Mouse (Mus musculus) erythroblast, adult 5-6 weeks (primary cell): ENCODE results near the gene Rad54l2. TPM values are rescaled to one million over a fixed set of nuclear protein-coding genes. Genes with fewer than 3 reads are reported as not detected.

Experiments used
- ATAC-seq: replicated peaks from 2 replicates; pipeline ENCODE4 v1.8.0; 2016; ENCODE audit warnings: moderate number of reproducible peaks, mild to moderate bottlenecking, moderate TSS enrichment, inconsistent platforms; ENCODE audit not compliant: poor library complexity, low FRiP score, severe bottlenecking
- total RNA-seq, 2 experiments: library from RNA; stranded (forward) in 1 of 2; stranded (reverse) in 1 of 2; fragments of 150-400 nt in 1 of 2; fragments of 200-764, 138-1000 nt in 1 of 2; gene quantifications; 2 replicates each; pipeline versions ENCODE4 v1.2.3 to v1.2.4; 2015 to 2017; ENCODE audit warnings: low replicate concordance in 2 of 2

Gene Rad54l2
- total RNA-seq (2015; ENCODE audit: low replicate concordance): 2.1 and 4.4 TPM in 2 replicates
- 2.9 and 3.2 TPM in 2 replicates for total RNA-seq (2017; ENCODE audit: low replicate concordance)

DNA sequence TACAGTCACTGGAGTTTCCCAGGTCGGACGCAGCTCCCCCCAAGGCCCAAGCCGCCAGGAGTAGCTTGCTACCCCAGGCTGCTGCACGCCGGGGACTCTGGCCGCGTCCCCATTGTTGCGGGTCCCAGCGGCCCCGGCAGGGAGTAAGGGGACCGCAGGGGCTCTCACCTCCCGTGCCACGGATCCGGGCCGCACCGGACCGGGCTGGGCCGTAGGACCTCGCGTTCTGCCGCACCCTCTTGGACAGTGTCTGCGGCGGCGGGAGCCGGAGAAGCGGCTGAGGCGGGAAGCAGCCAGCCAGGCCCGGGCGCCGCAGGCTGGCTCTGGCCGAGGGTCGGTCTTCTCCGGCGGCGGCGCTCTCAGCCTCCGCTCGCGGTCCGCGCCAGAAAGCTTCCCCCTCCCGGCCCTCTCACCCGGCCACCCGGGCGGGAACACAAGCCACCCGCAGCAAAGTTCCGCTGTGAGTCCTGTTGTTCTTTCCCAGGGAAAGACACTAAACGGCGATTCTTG is at the start of gene Rad54l2:
TSS of gene Rad54l2 (minus strand) at position 383 of the 510 bp plus-strand sequence.
- ATAC-seq: peak; percentile 81

DNA sequence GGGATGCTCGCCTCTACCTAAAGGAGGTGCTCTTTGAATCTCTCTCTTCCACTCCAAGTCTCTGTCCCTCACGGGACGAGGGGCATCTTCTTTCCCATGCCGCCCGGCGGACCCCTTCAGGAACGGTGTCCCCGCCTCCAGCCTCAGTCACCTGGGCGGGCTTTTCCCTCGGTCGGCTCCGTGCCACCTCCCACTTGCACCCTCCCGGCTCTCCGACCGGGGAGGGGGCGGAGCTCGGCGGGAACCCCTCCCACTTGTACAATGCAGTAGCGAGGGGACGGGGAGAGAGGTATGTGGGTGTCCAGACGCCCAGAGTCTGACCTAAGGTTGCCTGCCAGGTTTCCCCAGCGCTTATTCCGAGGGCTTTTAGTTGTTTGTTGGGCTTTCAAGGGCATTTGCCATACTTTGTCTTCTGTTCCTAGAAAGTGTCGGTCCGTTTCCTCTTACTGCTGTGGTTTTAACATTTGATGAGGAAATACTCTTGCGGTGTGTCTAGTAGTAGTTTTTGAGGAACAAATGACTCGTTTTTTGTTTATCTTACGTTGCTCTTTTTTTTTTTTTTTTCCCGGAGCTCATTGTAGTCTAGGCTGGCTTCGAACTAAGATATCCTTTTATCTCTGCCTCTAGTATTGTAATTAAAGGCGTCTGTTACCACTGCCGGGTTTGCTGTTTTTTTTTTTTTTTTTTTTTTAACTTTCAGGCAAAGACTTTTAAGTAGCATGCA is 33.5 kb upstream of the Rad54l2 start:
- peak; percentile 92 for ATAC-seq

DNA sequence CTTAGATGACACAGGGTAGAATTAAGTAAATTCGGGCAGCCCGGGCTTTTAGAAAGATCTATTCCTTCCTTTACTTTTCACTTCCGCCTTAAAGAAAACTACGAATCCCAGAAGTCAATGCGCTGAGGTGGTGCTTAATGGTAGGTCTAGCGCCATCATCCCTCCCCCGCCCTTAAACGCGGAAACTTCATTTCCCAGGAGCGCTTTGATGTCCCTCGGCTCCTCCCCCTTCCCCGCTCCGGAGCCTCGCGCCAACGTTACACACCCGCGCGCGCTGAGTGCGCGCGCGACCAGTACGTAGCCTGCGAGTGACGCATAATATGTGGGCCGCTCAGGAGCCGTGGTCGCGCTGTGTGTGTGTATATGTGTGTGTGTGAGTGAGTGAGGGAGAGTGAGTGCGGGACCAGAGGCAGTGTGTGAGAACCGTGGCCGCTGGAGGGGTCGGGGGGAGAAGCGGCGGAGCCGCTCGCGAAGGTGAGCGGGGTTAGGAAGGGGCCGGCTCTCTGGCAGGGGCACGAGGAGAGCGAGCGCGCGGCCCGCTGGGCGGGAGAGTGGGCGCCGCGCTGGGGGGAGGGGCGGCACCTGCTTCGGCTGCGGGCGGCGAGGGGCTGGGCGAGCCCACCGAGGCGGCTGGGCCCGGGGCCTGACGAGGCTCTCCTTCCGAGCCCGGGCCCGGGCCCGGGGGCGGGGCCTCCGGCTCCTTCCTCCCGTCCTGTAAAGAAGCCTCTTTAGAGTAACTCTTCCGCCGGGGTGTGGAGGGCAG is 32.8 kb upstream of the Rad54l2 start, which contains the start of gene Dcaf1:
TSS of gene Dcaf1 (plus strand) at position 257 of the 763 bp plus-strand sequence.
- peak; percentile 94 for ATAC-seq

DNA sequence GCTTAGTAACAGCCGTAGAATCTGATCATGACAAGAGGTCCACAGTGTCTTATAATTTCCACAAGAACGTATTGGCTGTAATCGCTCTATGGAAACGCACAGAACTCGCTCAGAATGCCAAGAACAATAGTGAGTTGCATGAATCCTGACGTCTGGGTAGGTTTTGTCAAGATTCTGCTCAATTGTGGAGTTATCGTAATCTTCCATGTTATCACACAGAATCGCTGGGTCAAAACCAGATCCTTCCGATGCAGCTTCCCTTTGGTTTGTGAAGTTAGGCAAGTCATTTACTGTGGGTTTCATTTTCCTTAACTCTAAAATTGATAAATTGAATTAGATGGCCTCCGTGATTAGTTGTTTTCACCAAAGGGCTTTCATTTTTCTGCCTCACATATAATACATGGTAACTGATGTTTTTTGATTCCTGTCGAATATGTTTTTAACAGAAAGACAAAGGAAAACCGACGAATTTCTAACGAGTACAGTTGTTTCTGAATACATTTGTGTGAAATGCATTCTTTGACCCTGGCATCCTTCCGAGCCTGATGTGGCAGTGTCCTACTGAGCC is 32.1 kb upstream of the Rad54l2 start:
- ATAC-seq: no peak

DNA sequence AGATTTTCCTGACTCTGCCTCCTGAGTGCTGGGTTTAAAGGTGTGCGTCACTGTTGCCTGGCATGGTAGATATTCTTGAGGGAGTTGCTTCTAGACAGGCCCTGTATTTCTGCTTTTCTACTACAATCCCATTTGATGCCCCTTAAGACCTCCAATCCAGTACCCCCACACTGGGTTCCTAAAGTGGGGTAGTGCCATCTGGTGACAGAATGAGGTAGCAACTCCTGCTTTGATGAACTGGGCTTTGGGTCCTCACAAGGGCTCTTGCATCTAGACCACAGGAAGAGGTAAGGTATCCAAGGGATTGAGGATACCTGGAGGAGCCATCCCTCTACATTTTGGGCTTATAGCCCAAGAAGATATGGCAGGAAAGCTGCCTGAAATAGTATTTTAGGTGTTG is 30.2 kb upstream of the Rad54l2 start:
- ATAC-seq: no peak

DNA sequence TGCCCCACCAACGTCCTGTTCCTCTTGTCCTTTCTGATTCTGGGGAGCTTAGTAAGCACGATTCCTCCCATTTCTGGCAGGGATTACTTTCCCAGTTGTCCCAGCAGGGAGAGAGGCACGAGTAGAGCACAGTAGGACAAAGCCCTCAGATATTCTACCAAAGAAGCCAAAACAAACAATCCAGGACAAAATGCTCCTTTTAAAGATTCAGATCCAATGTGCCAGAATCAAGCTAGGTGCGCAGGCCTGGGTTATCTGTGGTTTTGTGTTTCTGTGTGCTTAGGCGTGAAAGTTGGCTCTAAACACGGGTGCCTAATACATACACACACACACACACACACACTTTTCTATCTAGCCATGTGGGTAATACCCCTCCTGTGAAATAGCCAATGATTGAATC is 29.2 kb upstream of the Rad54l2 start:
- no peak for ATAC-seq

DNA sequence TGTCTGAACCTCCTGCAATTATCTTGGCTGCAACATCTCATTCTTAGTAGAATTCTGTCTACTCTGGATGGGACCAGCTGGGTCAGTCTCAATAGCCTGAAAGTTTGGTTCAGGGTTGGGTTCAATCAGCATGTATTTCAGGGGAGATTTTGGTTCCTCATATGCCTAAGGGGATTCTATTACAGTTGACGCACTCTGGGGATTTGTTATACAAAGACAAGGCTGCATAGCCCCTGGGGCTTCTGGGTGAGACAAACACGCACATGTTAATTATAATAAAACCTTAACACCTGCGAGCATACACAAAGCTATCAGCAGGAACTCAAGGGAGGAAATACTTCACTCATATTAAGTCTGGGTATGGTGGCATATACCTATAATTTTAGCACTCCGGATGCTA is 17.5 kb upstream of the Rad54l2 start:
- no peak for ATAC-seq

DNA sequence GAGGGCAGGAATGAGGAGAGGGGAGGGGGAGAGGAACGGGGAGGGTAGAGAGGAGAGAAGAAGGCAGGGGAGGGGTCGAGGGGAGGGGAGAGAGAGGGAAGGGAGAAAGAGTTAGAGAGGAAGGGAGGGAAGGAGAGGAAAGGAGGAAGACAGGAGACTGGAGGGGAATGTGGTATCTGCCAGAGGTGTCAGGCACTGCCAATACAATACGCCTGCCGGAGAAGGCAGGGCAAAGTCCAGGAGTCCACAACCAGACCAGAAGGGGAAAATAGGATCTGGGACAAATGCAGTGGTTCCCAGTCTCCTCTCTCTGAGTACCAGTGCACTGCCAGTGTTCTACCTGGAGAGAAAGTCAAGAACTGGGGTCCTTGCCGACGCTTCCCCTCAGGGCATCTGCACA is 1.8 kb upstream of the Rad54l2 start:
- ATAC-seq: no peak

DNA sequence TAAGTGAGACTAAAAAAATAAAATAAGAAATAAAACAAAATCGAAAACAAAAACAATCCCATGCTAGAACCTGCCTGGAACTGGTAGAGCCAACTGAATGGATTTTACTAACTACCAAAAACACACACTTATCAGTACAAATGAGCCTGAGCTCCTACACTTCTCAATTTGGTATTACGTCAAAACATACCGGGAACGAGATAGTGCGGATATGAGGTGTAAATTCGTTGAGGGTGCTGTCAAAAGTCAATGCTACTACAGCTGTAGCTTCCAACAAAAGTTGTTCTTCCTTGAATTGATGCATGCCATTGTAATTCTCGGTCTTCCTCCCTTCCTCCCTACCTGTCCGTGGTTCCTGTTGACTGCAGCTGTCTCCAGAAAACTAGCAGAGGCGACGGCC is 369 bp upstream of the Rad54l2 start:
- ATAC-seq: peak; percentile 64

DNA sequence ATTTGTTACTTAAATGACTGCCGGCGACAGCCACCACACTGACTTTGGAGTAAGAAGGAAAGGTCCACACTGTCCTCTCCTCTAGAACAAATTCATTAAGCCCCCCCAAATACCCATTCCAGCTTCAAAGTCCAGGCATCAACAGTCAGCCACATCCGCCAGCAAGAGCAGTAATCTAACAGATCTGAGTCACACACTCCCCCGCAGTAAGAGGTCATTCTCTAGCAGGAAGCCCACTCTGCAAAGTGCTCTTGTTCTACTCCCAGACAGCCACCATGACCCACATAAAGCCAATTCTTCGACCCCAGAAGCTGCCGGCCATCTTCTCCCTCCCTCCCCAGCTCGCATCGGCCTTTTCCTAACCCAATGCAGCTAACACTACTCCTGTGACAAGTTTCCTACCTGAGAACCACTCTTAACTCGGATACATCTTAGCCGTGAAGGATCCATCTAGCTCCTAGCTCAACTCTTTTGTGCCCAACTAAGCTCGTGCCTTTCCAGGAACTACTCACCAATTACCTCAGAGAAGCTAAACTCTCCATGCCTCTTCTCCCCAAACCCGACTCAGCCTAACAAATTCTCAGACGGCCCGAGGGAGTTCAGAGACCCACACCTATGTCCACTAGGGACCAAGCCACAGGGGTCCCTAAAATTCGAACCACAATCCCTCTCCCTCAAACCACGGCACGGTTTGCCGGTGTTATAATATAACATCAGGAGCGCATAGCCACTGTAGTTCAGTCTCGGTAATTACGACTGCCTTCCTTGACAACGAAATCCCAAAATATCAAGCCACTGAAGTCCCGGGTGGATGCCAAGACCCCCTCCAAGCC is 799 bp downstream of the Rad54l2 start:
- ATAC-seq: no peak

DNA sequence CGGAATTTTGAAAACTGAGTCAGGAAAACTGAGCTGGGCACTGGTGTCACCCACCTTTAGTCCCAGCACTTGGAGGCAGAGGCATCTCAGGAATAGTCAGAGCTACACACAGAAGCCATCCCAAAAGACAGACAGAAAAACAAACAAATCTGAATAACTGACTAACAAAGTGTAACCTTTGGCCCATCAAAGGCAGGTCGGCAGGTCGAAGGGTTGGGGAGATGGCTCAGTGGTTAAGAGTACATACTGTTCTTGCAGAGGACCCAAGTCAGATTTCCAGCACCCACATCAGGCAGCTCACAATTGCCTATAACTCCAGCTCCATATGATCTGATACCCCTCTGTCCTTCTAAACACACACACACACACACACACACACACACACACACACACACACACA is 3.8 kb downstream of the Rad54l2 start:
- ATAC-seq: no peak

DNA sequence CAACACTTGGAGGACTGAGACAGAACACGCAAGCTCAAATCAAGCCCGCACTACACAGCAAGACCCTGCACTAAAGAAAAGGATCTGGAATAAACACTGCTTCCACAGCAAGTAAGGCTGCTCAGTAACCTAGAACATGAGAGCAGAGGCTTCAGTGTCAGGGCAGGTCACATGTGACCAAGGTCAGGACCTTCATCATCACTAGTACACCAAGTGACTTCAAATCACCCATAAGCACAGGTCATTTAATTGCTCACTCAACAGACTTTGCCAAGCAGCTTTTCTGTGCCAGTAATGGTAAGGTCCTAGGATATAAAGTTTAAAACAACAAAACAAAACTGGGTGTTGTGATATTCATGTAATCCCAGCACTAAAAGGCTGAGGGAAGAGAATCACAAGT is 5.4 kb downstream of the Rad54l2 start:
- no peak for ATAC-seq

DNA sequence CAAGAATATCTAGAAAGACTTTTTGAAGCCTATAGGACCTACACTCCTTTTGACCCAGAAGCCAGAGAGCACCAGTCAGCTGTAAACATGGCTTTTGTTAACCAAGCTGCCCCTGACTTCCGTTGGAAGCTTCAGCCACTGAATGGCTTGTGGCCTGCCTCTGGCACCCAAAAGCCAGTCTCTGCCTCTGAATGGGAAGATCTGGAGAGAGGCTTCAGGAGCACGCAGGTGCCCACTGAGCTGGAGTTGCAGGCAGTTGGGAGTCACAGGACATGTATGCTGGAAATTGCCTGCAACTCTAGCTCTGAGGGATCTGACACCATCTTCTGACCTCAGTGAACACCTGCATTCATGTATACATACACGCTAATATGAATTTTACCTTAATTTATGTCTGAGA is 8.9 kb downstream of the Rad54l2 start:
- ATAC-seq: no peak

DNA sequence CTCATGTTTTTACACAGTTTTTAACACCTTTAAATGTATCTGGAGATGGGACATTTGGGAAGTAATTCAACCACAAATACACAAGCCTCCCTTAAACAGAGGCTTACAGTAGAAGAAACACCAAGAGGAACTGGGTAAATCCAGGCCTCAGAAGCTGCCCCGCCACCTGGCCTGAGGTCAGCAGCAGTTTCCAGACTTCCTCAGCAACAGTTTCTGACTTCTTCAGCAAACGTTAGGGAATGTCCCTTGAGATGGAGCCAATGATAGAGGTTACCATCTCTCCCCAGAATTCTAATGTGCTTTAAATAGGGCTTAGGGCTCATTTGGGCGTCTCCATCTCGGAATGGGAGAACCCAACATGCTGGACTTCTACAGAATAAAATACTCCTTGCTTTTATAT is 10.7 kb downstream of the Rad54l2 start:
- no peak for ATAC-seq

DNA sequence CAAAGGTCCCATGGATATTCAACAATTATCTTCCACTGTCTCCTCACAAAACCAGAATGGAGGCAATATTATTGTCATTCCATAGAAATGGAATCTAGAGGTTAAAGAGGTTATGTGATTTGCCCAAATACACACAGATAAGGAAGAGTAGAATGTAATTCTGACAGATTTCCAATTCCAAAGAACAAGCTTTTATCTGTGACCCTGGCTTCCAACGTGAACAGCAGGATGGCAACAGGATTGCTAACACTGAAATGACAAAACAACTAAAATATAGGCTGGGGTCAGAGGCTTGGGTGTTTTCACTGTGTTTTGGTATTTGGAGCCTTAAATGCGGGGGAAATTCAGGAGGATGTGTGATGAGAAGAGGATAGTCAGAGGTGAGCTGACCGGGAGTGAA is 11.6 kb downstream of the Rad54l2 start:
- ATAC-seq: no peak

DNA sequence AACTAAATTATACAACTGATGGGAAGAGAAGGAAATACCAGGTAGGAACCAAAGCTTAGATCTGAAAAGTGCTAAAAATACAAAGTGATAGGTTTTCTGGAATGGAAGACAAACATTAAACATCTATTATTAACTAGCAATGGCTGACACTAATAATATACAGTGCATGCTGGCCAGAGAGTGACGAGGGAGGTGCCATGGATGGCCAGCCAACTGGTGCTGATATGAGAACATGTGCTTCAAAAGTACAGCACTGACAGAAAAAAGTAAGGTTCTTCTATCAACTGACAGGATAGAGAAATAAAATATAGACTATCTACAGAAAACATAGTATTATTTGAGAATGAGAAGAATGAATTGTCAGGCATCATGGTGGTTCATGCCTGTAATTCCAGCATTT is 12.9 kb downstream of the Rad54l2 start:
- no peak for ATAC-seq

DNA sequence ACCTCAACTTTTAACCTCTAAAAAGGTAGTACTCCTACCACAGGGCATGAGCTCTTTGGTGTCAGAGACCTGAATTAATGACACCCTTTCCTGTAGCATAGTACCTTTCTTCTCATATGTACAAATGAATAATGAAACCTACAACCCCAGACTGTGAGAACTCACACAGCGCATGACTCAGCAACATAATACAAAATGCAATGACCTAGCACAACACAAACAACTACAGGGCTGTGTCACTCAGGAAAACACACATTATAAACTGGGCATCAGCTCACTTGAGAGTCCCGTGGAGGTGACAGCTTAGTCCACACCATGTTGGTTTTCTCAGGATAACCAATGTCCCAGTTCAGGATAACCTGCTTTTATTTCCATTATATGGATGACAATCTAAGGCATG is 17.2 kb downstream of the Rad54l2 start:
- ATAC-seq: 0 out of 2 replicates have a peak, but pooled peaks have one; percentile 45

DNA sequence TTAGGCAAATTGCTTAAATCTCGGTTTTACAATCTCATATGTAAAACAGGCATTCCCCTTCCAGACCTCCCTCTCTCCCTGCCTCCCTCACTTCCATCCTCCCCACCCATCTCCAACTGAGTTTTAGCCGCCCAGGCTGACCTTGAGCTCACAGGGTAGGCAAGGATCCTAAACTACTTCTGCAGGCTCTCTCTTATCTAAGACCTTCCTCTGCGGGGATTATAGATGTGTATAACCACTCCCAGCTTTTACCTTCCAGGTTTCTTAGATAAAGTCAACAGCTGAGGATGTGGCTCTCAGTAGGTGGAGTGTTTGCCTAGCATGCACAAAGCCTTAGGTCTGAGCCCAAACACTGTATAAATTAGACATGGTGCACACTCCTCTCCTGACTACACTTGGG is 18.8 kb downstream of the Rad54l2 start:
- ATAC-seq: no peak

DNA sequence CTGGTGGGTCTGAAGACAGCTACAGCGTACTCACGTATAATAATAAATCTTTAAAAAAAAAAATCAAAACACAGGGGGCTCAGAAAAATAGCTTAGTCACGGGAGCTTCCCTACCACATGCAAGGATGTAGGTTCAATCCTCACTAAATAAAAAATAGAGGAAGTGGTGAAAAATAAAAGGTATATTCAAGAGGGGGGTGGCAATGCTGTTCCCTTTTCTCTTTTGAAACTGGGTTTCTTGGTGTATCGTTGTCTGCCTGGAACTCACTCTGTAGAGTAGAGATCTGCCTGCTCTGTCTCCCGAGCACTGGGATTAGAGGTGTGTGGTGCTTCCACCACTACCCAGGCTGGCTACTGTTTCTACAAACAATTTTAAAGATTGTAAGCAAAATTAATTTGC is 19.2 kb downstream of the Rad54l2 start:
- ATAC-seq: no peak

DNA sequence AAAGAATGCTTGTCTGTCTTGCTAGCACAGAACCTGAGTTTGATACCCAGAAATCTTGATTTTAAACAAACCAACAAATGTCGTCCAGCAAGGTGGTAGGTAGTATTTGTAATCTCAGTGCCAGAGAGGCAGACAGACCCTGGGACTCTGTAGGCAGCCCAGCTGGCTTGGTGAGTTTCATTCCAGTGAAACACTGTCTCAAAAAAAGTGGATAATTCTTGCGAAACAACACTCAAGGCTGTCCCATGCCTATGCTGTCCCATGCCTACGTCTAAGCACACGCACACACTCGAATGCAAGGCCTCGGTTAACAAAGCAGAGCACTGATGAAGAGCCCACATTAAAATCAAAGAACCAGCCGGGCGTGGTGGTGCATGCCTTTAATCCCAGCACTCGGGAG is 32.6 kb downstream of the Rad54l2 start:
- no peak for ATAC-seq
